Mouse (Mus musculus) megakaryocyte, embryonic 14.5 days (primary cell): Measurements from ENCODE around the gene Ntsr2. TPM values are rescaled to one million over a fixed set of nuclear protein-coding genes. Genes with fewer than 3 reads are reported as not detected.

ENCODE experiments used
- H3K27me3 ChIP-seq: replicated peaks from 2 replicates; pipeline ENCODE3; 2012; ENCODE audit warnings: inconsistent platforms
- H3K36me3 ChIP-seq: replicated peaks from 2 replicates; pipeline ENCODE3; 2012; ENCODE audit warnings: low read length, inconsistent platforms, mixed read lengths
- H3K4me1 ChIP-seq: 2 replicates; pipeline ENCODE4 v1.6.1; 2012; ENCODE audit warnings: inconsistent platforms
- H3K4me3 ChIP-seq: replicated peaks from 2 replicates; pipeline ENCODE3; 2012; ENCODE audit warnings: moderate library complexity, mild to moderate bottlenecking, inconsistent platforms
- H3K9me3 ChIP-seq: 2 replicates; pipeline ENCODE4 v1.6.1; 2012; ENCODE audit warnings: inconsistent platforms
- FLI1 ChIP-seq: IDR thresholded peaks from 2 replicates; pipeline ENCODE4 v1.6.1; 2012; ENCODE audit warnings: low read length, inconsistent platforms, mixed read lengths
- GATA1 ChIP-seq: IDR thresholded peaks from 3 replicates; pipeline ENCODE4 v1.6.1; 2012; ENCODE audit warnings: mixed read lengths, low read length, inconsistent platforms, borderline replicate concordance
- polyA plus RNA-seq: library from polyadenylated mRNA; stranded (reverse); fragments of >175 nt; gene quantifications from 2 replicates; pipeline ENCODE4 v1.2.3, GENCODE M21; 2012; ENCODE audit warnings: low replicate concordance; ENCODE audit not compliant: insufficient read depth

Gene Ntsr2
- not detected in 2 replicates for polyA plus RNA-seq

DNA sequence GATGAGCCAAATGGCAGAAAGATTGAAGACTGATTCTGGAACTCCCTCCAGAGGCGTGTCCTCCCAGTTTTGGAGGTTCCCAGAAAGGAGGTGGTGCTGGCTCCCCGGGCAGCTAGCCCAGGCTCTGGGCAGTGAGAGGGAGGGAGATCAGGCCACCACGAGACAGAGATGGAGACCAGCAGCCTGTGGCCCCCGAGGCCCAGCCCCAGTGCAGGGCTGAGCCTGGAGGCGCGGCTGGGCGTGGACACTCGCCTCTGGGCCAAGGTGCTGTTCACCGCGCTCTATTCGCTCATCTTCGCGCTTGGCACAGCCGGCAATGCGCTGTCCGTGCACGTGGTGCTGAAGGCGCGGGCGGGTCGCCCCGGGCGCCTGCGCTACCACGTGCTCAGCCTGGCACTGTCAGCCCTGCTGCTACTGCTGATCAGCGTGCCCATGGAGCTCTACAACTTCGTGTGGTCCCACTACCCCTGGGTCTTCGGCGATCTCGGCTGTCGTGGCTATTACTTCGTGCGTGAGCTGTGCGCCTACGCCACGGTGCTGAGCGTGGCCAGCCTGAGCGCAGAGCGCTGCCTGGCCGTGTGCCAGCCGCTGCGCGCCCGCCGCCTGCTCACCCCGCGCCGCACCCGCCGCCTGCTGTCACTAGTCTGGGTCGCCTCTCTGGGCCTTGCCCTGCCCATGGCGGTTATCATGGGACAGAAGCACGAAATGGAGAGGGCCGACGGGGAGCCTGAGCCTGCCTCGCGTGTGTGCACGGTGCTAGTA, at the start of gene Ntsr2:
Gene Ntsr2 (plus strand): TSS at position 51 of the 762 bp plus-strand sequence.
- TF ChIP-seq GATA1 (no peak), FLI1 (no peak)
- H3K4me1 ChIP-seq: peaks cover 7% of the 10 kb centered on the region; the same call in 1 of the 2 replicates
- peak within 1 kb of the TSS; percentile 70 for H3K4me3 ChIP-seq
- H3K36me3 ChIP-seq: no peaks in the 10 kb centered on the region
- H3K9me3 ChIP-seq: peaks cover 6% of the 10 kb centered on the region
- peaks cover 53% of the 10 kb centered on the region for H3K27me3 ChIP-seq

DNA sequence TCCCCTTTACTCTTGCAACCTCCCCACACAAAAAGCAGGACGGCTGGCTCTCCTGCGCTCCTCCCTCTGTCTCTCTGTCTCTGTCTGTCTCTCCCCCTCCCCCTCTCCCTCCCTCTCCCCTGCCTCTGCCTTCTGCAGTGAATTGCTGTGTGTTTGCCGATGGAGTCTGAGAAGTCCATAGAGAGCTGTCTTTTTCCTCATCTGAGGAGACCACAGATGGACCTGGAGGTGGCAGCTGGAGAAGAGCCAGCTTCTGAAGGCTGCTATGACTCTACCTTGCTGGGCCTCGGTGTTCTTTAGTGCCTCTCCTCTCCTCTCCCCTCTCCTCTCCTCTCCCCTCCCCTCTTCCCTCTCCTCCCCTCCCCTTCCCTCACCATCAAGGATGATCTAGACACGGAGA, 47.6 kb upstream of the Ntsr2 start:
- H3K27me3 ChIP-seq: peaks cover 34% of the 10 kb centered on the region
- peaks cover 9% of the 10 kb centered on the region for H3K9me3 ChIP-seq
- H3K36me3 ChIP-seq: no peaks in the 10 kb centered on the region
- H3K4me3 ChIP-seq: no peak overlapping the region
- no peak for TF ChIP-seq GATA1
- no peak for TF ChIP-seq FLI1
- H3K4me1 ChIP-seq: no peaks in the 10 kb centered on the region

DNA sequence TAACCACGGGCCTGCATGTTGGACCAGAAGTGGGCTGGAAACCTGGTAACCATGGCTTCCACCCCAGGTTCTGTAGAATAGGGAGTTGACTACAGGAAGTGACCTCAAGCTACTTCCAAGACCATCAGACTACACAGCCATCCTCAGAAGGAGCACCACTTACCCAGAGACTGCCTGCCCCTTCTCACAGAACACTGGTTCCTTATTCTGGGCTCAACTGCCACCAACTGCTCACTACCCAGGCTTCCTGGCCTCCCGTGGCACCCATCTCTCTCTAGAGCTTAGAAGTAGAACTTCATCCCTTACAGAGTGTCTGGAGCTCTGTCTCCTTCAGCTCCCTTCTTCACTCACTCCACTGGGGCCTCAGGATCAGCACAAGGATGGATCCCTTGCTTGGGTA, 42.2 kb upstream of the Ntsr2 start, which contains the start of gene Lpin1:
Gene Lpin1 (minus strand): TSS at position 31 of the 400 bp plus-strand sequence.
- Histone ChIP-seq H3K27me3 (peaks cover 53% of the 10 kb centered on the region), H3K36me3 (no peaks in the 10 kb centered on the region), H3K4me3 (no peak within 1 kb of the TSS), H3K4me1 (no peaks in the 10 kb centered on the region), H3K9me3 (peaks cover 9% of the 10 kb centered on the region)
- TF ChIP-seq GATA1 (no peak), FLI1 (no peak)

DNA sequence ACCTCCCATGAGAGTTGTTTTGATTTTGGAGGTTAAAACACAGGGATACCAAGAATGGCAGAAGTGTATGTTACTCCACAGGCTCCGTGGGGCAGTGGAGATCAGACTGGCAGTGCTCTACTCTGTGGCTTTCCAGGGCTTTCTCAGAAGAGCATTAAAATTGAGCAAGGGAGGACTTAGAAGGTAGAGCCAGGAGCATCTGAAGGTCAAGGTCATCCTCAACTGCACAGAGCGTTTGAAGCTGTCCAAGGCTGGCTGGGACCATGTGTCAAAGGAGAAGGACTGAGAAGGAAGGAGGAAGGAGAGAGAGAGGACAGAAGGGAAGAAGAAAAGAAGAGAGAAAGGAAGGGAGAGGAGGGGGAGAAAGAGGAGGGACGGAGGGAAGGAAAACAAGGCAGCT, 38.6 kb upstream of the Ntsr2 start:
- no peak overlapping the region for H3K4me3 ChIP-seq
- H3K9me3 ChIP-seq: peaks cover 5% of the 10 kb centered on the region
- H3K36me3 ChIP-seq: no peaks in the 10 kb centered on the region
- no peaks in the 10 kb centered on the region; the same call in 1 of the 2 replicates for H3K4me1 ChIP-seq
- peaks cover 64% of the 10 kb centered on the region for H3K27me3 ChIP-seq
- TF ChIP-seq FLI1 (no peak), GATA1 (no peak)

DNA sequence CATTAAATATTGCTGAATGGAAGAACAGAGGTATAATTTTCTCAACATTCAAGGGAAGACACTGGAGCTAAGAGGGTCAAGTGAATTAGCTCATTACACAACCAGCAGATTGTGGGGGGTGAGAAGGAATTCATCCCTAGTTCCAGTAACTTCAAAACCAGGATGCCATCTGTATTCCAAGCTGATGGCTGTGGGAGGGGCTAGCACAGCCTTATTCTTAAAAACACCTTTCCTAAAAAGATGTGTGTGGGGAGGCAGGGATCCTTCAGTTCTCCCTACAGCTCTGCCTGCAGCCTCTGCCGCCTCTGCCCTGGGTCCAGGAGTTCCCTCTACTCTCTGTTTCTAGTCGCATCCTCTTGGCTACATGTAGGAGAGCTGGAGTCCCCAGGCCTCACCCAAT, 37.4 kb upstream of the Ntsr2 start:
- H3K9me3 ChIP-seq: no peaks in the 10 kb centered on the region
- TF ChIP-seq GATA1 (no peak), FLI1 (no peak)
- no peak overlapping the region for H3K4me3 ChIP-seq
- no peaks in the 10 kb centered on the region for H3K36me3 ChIP-seq
- H3K27me3 ChIP-seq: peaks cover 66% of the 10 kb centered on the region
- peaks cover 6% of the 10 kb centered on the region; the same call in 1 of the 2 replicates for H3K4me1 ChIP-seq

DNA sequence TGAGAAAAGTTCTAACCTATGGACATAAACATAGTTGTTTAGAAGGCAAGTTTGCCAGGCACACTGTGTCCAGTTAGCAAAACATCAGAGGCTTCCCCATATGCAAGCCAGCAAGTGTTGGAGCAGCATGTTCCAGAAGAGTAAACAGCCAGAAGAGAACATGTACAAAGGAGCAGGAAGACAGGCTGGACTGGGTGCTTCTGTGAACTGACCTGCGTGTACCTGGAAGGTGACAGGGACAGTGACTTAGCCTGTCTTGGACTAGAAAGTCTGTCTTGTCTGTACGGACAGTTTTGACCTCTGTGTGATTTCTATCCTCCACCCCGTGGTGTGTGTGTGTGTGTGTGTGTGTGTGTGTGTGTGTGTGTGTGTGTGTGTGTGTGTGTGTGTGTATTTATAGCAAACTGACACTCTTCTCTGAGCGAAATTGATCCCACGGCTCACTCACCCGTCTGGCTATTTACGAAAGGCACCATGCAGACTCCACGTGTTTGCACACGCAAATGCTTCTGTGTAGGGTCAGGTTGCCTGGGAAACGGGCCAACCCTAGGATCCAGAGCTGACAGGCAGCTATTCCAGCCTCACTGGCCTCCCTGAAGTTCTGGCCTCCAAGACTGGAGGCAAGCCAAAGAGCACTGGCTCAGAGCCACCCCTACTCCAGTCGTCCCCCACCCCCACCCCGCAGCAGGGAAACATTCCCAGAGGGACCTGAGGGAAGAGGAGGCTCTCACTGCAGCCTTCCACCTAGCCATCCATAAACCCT, 34.5 kb upstream of the Ntsr2 start:
- TF ChIP-seq FLI1 (no peak), GATA1 (no peak)
- no peaks in the 10 kb centered on the region for H3K9me3 ChIP-seq
- no peak overlapping the region for H3K4me3 ChIP-seq
- peaks cover 6% of the 10 kb centered on the region; the same call in 1 of the 2 replicates for H3K4me1 ChIP-seq
- H3K27me3 ChIP-seq: peaks cover 55% of the 10 kb centered on the region
- H3K36me3 ChIP-seq: no peaks in the 10 kb centered on the region

DNA sequence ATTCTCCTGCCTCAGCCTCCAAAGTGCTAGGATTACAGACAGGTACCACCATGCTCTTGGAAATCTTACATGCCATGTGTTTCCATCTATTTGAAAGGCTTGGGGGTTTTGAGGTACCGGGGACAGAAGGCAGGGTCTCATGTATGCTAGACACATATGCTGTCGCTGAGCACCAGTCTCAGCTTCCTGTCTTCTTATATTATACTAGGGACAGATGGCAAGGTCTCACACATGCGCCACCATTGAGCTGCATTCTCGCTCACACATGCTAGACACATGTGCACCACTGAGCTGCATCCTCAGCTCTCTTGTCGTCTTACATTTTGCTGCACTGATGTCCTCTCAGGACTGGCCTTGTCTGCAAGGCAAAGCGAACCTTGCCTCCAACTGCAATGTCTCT, 33.7 kb upstream of the Ntsr2 start:
- no peak overlapping the region for H3K4me3 ChIP-seq
- H3K27me3 ChIP-seq: peaks cover 48% of the 10 kb centered on the region
- H3K36me3 ChIP-seq: no peaks in the 10 kb centered on the region
- H3K4me1 ChIP-seq: peaks cover 6% of the 10 kb centered on the region; the same call in 1 of the 2 replicates
- no peaks in the 10 kb centered on the region for H3K9me3 ChIP-seq
- TF ChIP-seq FLI1 (no peak), GATA1 (no peak)

DNA sequence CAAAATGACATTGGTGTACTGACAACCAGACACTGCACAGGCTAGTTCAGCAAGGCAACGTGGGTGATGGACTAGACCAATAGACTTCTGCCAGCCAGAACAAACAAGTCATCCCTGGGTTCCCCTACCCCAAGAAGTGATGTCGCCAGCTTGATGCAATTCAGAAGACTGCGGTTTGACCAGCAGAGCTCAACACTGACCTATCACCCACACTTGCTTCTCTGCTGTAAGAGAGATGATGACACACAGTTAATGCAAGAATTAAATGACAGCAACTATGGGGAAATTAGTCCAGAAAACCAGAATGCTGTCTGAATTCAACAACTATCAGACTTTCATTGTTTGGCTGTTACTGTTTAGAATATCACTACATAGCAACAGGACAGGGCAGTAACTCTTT, 33.0 kb upstream of the Ntsr2 start:
- TF ChIP-seq FLI1 (no peak), GATA1 (no peak)
- Histone ChIP-seq H3K9me3 (no peaks in the 10 kb centered on the region), H3K4me3 (no peak overlapping the region), H3K36me3 (no peaks in the 10 kb centered on the region), H3K4me1 (peaks cover 6% of the 10 kb centered on the region; the same call in 1 of the 2 replicates), H3K27me3 (peaks cover 46% of the 10 kb centered on the region)

DNA sequence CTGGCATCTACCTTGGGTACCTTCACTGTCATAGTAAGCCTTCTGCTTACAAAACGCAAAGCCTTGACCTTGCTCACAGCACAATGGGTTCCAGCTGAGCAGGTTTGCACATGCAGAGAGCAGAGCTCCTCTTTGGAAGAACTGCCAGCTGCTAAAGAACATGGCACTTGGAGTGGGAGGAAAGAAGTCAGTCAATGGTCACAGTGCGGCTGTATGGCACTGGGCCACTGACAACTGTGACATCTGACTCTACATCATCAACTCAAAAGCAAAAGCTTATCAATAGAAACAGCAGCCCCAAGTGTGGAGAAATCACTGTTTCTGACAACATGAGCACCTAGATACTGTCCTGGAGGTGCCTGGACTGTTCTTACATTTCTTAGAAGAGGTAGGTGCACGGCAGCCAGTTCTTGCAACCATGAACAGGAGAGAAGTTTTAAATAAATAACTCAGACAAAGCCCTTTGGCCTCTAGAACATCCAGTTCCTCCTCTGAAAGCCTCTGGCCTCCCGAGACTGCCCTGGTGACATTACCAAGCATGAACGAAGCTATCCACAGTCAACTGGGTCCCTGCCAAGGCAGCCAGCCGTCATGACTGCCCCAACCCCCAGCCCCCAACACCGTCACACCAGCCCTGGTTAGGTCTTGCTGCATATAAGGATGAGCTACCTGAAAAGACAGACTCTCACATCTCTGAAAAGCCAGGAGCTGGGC, 22.9 kb upstream of the Ntsr2 start:
- TF ChIP-seq GATA1 (no peak), FLI1 (no peak)
- H3K4me1 ChIP-seq: no peaks in the 10 kb centered on the region; the same call in 1 of the 2 replicates
- H3K36me3 ChIP-seq: no peaks in the 10 kb centered on the region
- no peaks in the 10 kb centered on the region for H3K9me3 ChIP-seq
- H3K4me3 ChIP-seq: no peak overlapping the region
- H3K27me3 ChIP-seq: peaks cover 27% of the 10 kb centered on the region
